Mouse (Mus musculus) colon, adult 2 months (tissue): Measurements from ENCODE around the gene Cyp2a4. TPM values are rescaled to one million over a fixed set of nuclear protein-coding genes. Genes with fewer than 3 reads are reported as not detected.

ENCODE experiments used
- polyA plus RNA-seq: library from polyadenylated mRNA; depleted of rRNA; stranded (reverse); fragments of >200 nt; gene quantifications from 2 replicates; pipeline ENCODE4 v1.2.3, GENCODE M21; 2012; rRNA removed

The Cyp2a4 gene
- not detected in 2 replicates for polyA plus RNA-seq

DNA sequence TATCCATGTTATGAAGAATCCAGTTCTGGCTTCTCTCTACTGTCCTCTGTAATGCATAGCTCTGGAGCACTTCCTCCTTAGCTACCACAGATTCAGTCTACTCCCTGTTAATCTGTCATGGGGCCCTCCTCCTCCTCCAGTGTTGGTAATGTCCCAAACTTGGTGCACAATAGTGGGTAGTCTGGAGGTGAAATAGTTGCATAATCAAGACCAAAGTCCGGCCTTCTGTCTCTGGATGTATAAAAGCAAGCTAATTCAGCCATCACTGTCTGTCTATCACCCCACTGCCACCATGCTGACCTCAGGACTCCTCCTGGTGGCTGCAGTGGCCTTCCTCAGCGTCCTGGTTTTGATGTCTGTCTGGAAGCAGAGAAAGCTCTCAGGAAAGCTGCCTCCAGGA, at the start of gene Cyp2a4:
Cyp2a4 (plus strand) TSS at position 244 of the 400 bp plus-strand sequence.

DNA sequence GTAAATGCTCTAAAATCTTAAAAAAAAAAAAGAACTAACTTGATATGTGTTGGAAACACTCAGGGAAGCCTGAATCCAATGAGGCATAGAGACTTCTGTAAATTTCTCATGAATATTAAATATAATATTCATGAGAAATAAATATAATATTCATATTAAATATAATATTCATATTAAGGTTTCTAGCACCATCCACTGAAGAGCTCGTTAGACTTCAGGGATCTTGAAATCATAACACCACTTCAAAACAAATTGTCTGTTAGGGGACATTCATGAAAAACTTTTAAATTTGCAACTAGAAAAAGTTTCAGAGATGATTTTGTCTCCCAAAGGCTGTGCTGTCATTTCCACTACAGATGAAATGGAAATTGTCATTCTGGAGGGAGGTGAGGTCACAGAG, 46.9 kb upstream of the Cyp2a4 start, which contains the start of gene Vmn1r184:
Vmn1r184 (plus strand) TSS at position 301 of the 400 bp plus-strand sequence.

Other genes starting within 250 kb of the Cyp2a4 start
- not detected in 2 replicates for gene Cyp2b13, start 245.7 kb upstream of the Cyp2a4 start, polyA plus RNA-seq
- gene Cyp2b9, start 133.8 kb upstream of the Cyp2a4 start, polyA plus RNA-seq: not detected in 2 replicates
- gene Vmn1r184, start 46.8 kb upstream of the Cyp2a4 start, polyA plus RNA-seq: not detected in 2 replicates
- gene Nlrp9c, start 96.5 kb downstream of the Cyp2a4 start, polyA plus RNA-seq: not detected in 2 replicates
- gene Nlrp4a, start 127.9 kb downstream of the Cyp2a4 start, polyA plus RNA-seq: not detected in 2 replicates
- gene Nlrp9a, start 227.9 kb downstream of the Cyp2a4 start, polyA plus RNA-seq: not detected in 2 replicates